Mouse (Mus musculus) cerebellum, postnatal 36 days (tissue): ENCODE results near the gene Gm21983.

Experiments
- DNase-seq, 2 experiments: peaks; one replicate each; pipeline ENCODE4 v3.0.0; 2021 to 2022; ENCODE audit warnings: mixed read lengths in 2 of 2

The Gm21983 gene

GRCm38 (mm10) chr7:27184964-27185363 lies 4.1 kb upstream of the Gm21983 start:
- no peak for DNase-seq

- DNase-seq, result no peak
Measured at GRCm38 (mm10) chr7:27182498-27182897, 1.6 kb upstream of the Gm21983 start.

- DNase-seq, result peak in 1 of 2 experiments; percentile 29
Measured at GRCm38 (mm10) chr7:27180036-27180435, 850 bp downstream of the Gm21983 start.

GRCm38 (mm10) chr7:27179217-27179918 lies 1.5 kb downstream of the Gm21983 start:
- no peak for DNase-seq

- peak; percentile 99 for DNase-seq
Measured at GRCm38 (mm10) chr7:27178324-27179216, 2.3 kb downstream of the Gm21983 start, which contains the start of gene Rab4b. TSS of gene Rab4b (minus strand) at chr7:27178896.

- no peak for DNase-seq
Measured at GRCm38 (mm10) chr7:27177942-27178323, 3.0 kb downstream of the Gm21983 start.

- DNase-seq, result no peak
Measured at GRCm38 (mm10) chr7:27174896-27175295, 6.0 kb downstream of the Gm21983 start.

- DNase-seq, result no peak
Measured at GRCm38 (mm10) chr7:27174496-27174895, 6.4 kb downstream of the Gm21983 start.

- no peak for DNase-seq
Measured at GRCm38 (mm10) chr7:27170981-27171380, 9.9 kb downstream of the Gm21983 start.

- DNase-seq, result no peak
Measured at GRCm38 (mm10) chr7:27168371-27168770, 12.5 kb downstream of the Gm21983 start.

GRCm38 (mm10) chr7:27167475-27168094 lies 13.3 kb downstream of the Gm21983 start:
- no peak for DNase-seq

GRCm38 (mm10) chr7:27166614-27167474 lies 14.0 kb downstream of the Gm21983 start, which contains the start of gene Egln2:
TSS of gene Egln2 (minus strand) at chr7:27166802.
- peak; percentile 95 to 97 for DNase-seq

- DNase-seq, result peak; percentile 72 to 81
Measured at GRCm38 (mm10) chr7:27166229-27166613, 14.7 kb downstream of the Gm21983 start.

- DNase-seq, result no peak
Measured at GRCm38 (mm10) chr7:27165696-27166095, 15.2 kb downstream of the Gm21983 start.

GRCm38 (mm10) chr7:27165007-27165655 lies 15.8 kb downstream of the Gm21983 start:
- DNase-seq, result peak; percentile 53 to 58

GRCm38 (mm10) chr7:27164112-27164947 lies 16.6 kb downstream of the Gm21983 start:
- DNase-seq, result peak; percentile 51 to 63

- DNase-seq, result no peak
Measured at GRCm38 (mm10) chr7:27163450-27163805, 17.5 kb downstream of the Gm21983 start.

- DNase-seq, result no peak
Measured at GRCm38 (mm10) chr7:27162780-27163449, 18.0 kb downstream of the Gm21983 start.

GRCm38 (mm10) chr7:27161744-27162143 lies 19.1 kb downstream of the Gm21983 start:
- no peak for DNase-seq

GRCm38 (mm10) chr7:27160921-27161320 lies 20.0 kb downstream of the Gm21983 start:
- DNase-seq, result no peak
